Mouse (Mus musculus) cortical plate, adult 2 months (tissue): ENCODE measurements around the gene Dlg2.

Experiments
- CTCF ChIP-seq: fragments of 200-500 bp; IDR thresholded peaks from 2 replicates; pipeline ENCODE4 v1.5.1; 2011; ENCODE audit warnings: mild to moderate bottlenecking, control low read depth, low read length; ENCODE audit not compliant: insufficient read depth; ENCODE audit errors: extremely low read depth
- POLR2A ChIP-seq: fragments of 200-500 bp; IDR thresholded peaks from 2 replicates; pipeline ENCODE4 v1.6.1; 2011; ENCODE audit warnings: mild to moderate bottlenecking, low read length, control low read depth; ENCODE audit not compliant: insufficient read depth; ENCODE audit errors: extremely low read depth

DNA sequence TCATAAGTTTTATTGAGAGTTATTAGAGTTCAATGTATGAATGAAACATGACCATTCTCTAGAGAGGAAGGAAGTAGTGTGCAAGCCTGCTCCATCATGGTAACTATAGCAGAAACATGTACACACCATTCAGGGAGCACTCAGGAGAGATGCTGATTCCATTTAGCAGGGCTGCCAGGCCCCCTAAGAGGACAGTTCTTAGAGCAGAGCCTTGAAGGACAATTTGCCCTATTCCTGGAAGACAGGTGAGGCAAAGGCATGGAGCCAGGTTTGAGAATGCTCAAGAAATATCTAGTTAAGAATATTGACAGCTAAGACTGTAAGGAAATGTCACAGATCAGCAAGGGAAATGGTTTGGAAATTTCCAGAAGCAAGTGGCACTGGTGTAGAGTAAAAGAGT, 1096.8 kb downstream of the Dlg2 start:
- no peak for TF ChIP-seq CTCF
- TF ChIP-seq POLR2A = no peak
